Mouse (Mus musculus): ENCODE measurements at regions not wholly inside any gene's neighbourhood (a gene's known extent, or its start where the extent isn't known, plus 50 kb on each side); places are given as distances from the start of the nearest gene placed in this dataset.

DNA sequence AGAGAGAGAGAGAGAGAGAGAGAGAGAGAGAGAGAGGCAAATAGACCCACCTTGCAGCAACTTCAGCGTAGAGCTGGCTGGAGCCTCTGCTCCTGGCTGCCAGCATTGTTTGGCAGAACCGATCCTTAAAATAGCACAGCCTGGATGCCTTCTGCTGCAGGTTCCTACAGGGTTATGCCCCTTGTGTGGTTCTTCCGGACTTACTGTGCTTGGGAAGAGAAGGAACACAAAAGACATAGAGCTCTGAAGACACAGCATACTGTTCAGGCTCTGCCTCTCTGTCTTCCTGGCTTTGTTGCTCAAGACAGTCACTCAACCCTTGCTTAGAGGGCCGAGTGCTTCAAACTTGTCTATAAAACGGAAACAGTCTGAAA lies 86.2 kb upstream of the Slc25a26 start:
- H3K9ac ChIP-seq: no peak overlapping the region
- H3K4me2 ChIP-seq: no peak overlapping the region
- H3K4me3 ChIP-seq (replicated peaks): no peak overlapping the region
- H3K27me3 ChIP-seq: no peaks in the 10 kb centered on the region
- WGBS (ENCODE audit: insufficient replicate concordance): 36% methylated on average over 5 of the region's 5 CpGs
- no peaks in the 10 kb centered on the region for H3K4me1 ChIP-seq (replicated peaks)
- H3K9me3 ChIP-seq (replicated peaks): no peaks in the 10 kb centered on the region
- no peak for ATAC-seq (ENCODE audit: insufficient read depth)
- no peak overlapping the region for H3K27ac ChIP-seq (replicated peaks)
- H3K36me3 ChIP-seq (replicated peaks): no peaks in the 10 kb centered on the region

GRCm38 (mm10) chr6:94413297-94413986 lies 86.7 kb upstream of the Slc25a26 start:
- WGBS (ENCODE audit: insufficient replicate concordance): 60% methylated on average over 10 of the region's 10 CpGs
- no peak for ATAC-seq (ENCODE audit: insufficient read depth)
- Histone ChIP-seq H3K36me3 (replicated peaks) (no peaks in the 10 kb centered on the region), H3K4me2 (no peak overlapping the region), H3K27me3 (no peaks in the 10 kb centered on the region), H3K9ac (no peak overlapping the region), H3K9me3 (replicated peaks) (no peaks in the 10 kb centered on the region), H3K4me3 (replicated peaks) (no peak overlapping the region), H3K4me1 (replicated peaks) (no peaks in the 10 kb centered on the region), H3K27ac (replicated peaks) (no peak overlapping the region)

- no peaks in the 10 kb centered on the region for H3K36me3 ChIP-seq (replicated peaks)
- no peak for ATAC-seq (ENCODE audit: insufficient read depth)
- H3K9ac ChIP-seq: no peak overlapping the region
- no peaks in the 10 kb centered on the region for H3K27me3 ChIP-seq
- no peak overlapping the region for H3K4me2 ChIP-seq
- H3K4me1 ChIP-seq (replicated peaks): no peaks in the 10 kb centered on the region
- H3K9me3 ChIP-seq (replicated peaks): no peaks in the 10 kb centered on the region
- H3K4me3 ChIP-seq (replicated peaks): no peak overlapping the region
- WGBS (ENCODE audit: insufficient replicate concordance): 65% methylated on average over 7 of the region's 7 CpGs
- H3K27ac ChIP-seq (replicated peaks): no peak overlapping the region
Observed at GRCm38 (mm10) chr6:94412341-94412740, 87.8 kb upstream of the Slc25a26 start.

DNA sequence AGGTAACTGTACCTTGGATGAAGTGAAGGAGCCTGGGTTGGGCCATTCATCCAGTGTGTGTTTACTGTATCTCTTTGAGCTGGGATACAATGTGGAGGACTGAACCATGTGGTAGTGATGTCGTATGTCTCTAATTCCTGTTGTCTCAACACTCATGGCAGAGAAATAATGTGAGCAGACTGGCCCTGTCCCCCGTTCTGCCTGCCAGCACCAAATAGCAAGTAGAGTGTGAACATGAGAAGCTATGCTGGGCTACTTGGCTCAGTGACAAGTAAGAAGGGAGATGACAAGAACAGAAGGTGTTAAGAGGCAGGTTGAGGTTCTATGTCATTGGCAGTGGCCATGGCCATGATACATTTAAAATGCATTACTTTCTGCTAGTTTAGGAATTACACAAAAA lies 89.7 kb upstream of the Slc25a26 start:
- ATAC-seq (ENCODE audit: insufficient read depth): no peak
- 64% methylated on average over 2 of the region's 2 CpGs for WGBS (ENCODE audit: insufficient replicate concordance)
- Histone ChIP-seq H3K27me3 (no peaks in the 10 kb centered on the region), H3K4me1 (replicated peaks) (no peaks in the 10 kb centered on the region), H3K4me3 (replicated peaks) (no peak overlapping the region), H3K4me2 (no peak overlapping the region), H3K36me3 (replicated peaks) (no peaks in the 10 kb centered on the region), H3K27ac (replicated peaks) (no peak overlapping the region), H3K9me3 (replicated peaks) (no peaks in the 10 kb centered on the region), H3K9ac (no peak overlapping the region)

DNA sequence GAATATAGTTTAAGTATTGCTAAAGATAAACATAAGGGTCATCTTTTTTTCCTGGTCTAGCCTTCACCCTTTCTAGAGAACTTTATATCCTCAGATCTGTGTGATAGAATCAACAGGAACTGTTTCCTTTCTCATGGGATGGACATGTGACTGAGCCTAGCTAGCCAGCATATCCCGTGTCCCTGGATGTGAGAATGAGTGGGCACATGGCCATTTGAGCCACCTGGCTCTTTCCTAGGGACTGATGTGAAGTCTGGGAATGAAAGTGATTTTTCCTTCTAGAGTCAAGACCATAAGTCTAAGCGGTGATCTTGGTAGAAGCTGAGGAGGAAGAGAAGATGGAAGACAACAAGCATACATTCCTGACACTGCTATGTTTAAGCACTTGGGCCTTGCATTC lies 91.1 kb upstream of the Slc25a26 start:
- H3K4me3 ChIP-seq (replicated peaks): no peak overlapping the region
- H3K27me3 ChIP-seq: no peaks in the 10 kb centered on the region
- H3K4me1 ChIP-seq (replicated peaks): no peaks in the 10 kb centered on the region
- H3K4me2 ChIP-seq: no peak overlapping the region
- no peak overlapping the region for H3K9ac ChIP-seq
- no peaks in the 10 kb centered on the region for H3K36me3 ChIP-seq (replicated peaks)
- no peak overlapping the region for H3K27ac ChIP-seq (replicated peaks)
- ATAC-seq (ENCODE audit: insufficient read depth): no peak
- H3K9me3 ChIP-seq (replicated peaks): no peaks in the 10 kb centered on the region
- WGBS (ENCODE audit: insufficient replicate concordance): 59% methylated on average over 2 of the region's 2 CpGs

DNA sequence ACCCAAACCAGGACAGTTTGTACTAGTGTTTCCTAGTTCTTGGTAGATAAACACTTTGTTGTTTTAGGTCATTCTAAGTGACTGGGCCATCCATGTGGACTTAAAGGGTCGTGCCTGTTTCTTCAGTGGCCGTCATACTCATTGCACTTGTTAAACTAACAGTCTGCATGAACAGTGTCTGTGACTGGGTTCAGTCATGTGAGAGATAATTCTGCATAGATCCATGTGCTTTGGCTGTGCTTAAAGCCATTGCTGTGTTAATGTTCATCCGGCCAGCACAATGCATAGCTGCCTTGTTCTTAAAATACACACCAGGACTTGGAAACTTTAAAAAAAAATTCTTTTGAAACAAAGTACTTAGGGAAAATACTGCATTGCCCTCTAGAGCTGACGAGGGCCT lies 92.4 kb upstream of the Slc25a26 start:
- Histone ChIP-seq H3K4me3 (replicated peaks) (no peak overlapping the region), H3K4me2 (no peak overlapping the region), H3K27ac (replicated peaks) (no peak overlapping the region), H3K4me1 (replicated peaks) (no peaks in the 10 kb centered on the region), H3K36me3 (replicated peaks) (no peaks in the 10 kb centered on the region), H3K9me3 (replicated peaks) (no peaks in the 10 kb centered on the region), H3K9ac (no peak overlapping the region), H3K27me3 (no peaks in the 10 kb centered on the region)
- no peak for ATAC-seq (ENCODE audit: insufficient read depth)
- 53% methylated on average over 4 of the region's 4 CpGs for WGBS (ENCODE audit: insufficient replicate concordance)

GRCm38 (mm10) chr6:94405371-94406076 lies 94.6 kb upstream of the Slc25a26 start:
- H3K27me3 ChIP-seq: no peaks in the 10 kb centered on the region
- no peaks in the 10 kb centered on the region for H3K4me1 ChIP-seq (replicated peaks)
- no peaks in the 10 kb centered on the region for H3K36me3 ChIP-seq (replicated peaks)
- H3K4me2 ChIP-seq: no peak overlapping the region
- 65% methylated on average over 8 of the region's 8 CpGs for WGBS (ENCODE audit: insufficient replicate concordance)
- no peak overlapping the region for H3K27ac ChIP-seq (replicated peaks)
- no peak overlapping the region for H3K4me3 ChIP-seq (replicated peaks)
- H3K9ac ChIP-seq: no peak overlapping the region
- ATAC-seq (ENCODE audit: insufficient read depth): no peak
- H3K9me3 ChIP-seq (replicated peaks): no peaks in the 10 kb centered on the region

DNA sequence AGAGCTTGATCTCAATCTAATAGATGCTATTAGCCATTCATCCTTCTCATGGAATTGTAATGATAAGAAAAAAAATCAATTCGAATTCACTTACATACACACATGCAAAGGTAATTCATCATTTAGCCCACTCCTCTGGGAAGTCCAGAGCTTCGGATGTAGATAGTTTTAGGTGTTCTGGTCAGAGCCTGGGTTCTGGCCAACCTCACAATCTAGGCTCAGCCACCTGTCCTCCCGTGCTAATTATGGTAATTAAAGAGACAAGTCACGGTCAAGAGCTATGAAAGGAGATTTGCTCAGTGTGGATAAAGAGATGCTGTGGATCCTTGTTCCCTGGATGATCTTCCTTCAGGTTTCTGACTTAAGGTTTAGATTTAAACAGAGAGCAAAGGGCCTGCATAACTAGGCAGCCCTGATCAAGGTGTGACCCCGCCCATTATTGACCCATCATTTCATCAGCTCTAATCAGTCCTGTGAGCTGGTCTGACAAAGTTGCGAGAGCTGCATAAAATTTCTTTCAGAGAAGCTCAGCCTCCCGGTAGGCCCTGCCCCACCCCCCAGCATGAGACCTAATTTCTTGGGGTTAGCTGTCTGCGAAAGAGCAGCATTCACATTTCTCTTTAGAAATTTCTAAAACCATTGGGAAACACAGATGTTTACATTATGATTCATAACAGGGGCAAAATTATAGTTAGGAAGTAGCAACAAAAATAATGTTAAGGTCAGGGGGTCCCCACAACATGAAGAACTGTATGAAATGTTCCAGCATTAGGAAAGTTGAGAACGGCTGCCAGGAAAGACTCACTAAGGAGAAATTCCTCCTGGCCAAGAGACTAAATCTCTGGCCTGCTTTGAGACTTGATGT lies 98.3 kb upstream of the Slc25a26 start:
- WGBS (ENCODE audit: insufficient replicate concordance): 56% methylated on average over 9 of the region's 9 CpGs
- H3K4me1 ChIP-seq (replicated peaks): no peaks in the 10 kb centered on the region
- H3K9ac ChIP-seq: no peak overlapping the region
- no peak for ATAC-seq (ENCODE audit: insufficient read depth)
- H3K27me3 ChIP-seq: no peaks in the 10 kb centered on the region
- H3K36me3 ChIP-seq (replicated peaks): no peaks in the 10 kb centered on the region
- no peak overlapping the region for H3K27ac ChIP-seq (replicated peaks)
- no peak overlapping the region for H3K4me2 ChIP-seq
- H3K4me3 ChIP-seq (replicated peaks): no peak overlapping the region
- no peaks in the 10 kb centered on the region for H3K9me3 ChIP-seq (replicated peaks)

- 40% methylated on average over 14 of the region's 14 CpGs for WGBS (ENCODE audit: insufficient replicate concordance)
- H3K4me1 ChIP-seq (replicated peaks): no peaks in the 10 kb centered on the region
- no peak overlapping the region for H3K4me3 ChIP-seq (replicated peaks)
- no peaks in the 10 kb centered on the region for H3K27me3 ChIP-seq
- H3K36me3 ChIP-seq (replicated peaks): no peaks in the 10 kb centered on the region
- no peak for ATAC-seq (ENCODE audit: insufficient read depth)
- H3K9ac ChIP-seq: no peak overlapping the region
- H3K4me2 ChIP-seq: no peak overlapping the region
- H3K27ac ChIP-seq (replicated peaks): no peak overlapping the region
- H3K9me3 ChIP-seq (replicated peaks): no peaks in the 10 kb centered on the region
Observed at GRCm38 (mm10) chr6:94401061-94401591, 99.0 kb upstream of the Slc25a26 start.

DNA sequence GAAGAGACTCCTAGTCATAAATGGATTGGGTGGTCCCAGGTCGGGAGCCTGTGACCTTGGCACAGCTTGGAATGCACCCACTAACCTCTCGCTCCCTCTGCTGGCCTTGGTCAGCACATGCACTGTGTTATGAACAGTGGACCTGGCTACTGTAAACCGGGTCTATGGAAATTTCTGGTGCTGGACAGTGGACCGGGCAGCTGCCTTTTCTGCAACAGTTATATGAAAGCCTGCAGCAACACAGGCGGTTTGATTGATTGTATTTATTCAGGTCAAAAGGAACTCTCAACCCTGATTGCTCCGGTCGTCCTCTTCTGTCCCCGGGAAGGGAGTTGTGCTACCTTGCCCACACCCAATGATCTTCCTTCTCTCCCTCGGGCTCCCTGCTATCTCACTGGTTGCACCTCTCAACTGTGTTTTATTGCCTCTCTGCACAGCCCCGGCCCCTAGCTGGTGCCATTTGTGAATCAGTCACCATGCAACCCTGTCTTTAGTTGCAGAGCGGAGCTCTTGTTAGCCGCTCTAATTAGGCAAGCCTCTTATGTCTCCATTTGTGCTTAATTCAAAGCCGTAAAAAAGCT lies 99.6 kb upstream of the Slc25a26 start:
- no peaks in the 10 kb centered on the region for H3K27me3 ChIP-seq
- H3K27ac ChIP-seq (replicated peaks): no peak overlapping the region
- H3K9ac ChIP-seq: no peak overlapping the region
- no peak overlapping the region for H3K4me3 ChIP-seq (replicated peaks)
- no peaks in the 10 kb centered on the region for H3K36me3 ChIP-seq (replicated peaks)
- H3K4me2 ChIP-seq: no peak overlapping the region
- 30% methylated on average over 13 of the region's 13 CpGs for WGBS (ENCODE audit: insufficient replicate concordance)
- no peak for ATAC-seq (ENCODE audit: insufficient read depth)
- no peaks in the 10 kb centered on the region for H3K9me3 ChIP-seq (replicated peaks)
- no peaks in the 10 kb centered on the region for H3K4me1 ChIP-seq (replicated peaks)

DNA sequence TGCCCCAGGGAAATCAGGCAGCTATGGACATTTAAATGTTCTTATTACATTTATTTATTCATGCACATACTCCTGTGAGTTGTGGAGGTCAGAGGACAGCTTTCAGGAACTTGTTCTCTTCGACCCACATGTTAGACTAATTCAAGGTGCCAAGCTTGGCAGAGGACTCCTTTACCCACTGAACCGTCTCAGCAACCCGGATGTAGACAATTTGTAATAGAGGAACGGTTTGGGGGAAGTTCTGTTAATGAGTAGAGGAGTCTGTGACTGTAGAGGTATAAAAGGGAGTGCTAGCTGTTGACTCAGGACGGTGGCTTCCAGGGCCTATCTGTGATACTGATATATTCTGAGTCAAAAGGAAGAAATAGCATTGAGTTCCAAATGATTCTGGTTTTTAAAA lies 107.4 kb upstream of the Magi1 start:
- Histone ChIP-seq H3K27ac (replicated peaks) (no peak overlapping the region), H3K36me3 (replicated peaks) (no peaks in the 10 kb centered on the region), H3K9ac (no peak overlapping the region), H3K4me3 (replicated peaks) (no peak overlapping the region), H3K27me3 (no peaks in the 10 kb centered on the region), H3K4me2 (no peak overlapping the region), H3K4me1 (replicated peaks) (no peaks in the 10 kb centered on the region), H3K9me3 (replicated peaks) (no peaks in the 10 kb centered on the region)
- WGBS (ENCODE audit: insufficient replicate concordance): 15% methylated on average over 5 of the region's 5 CpGs
- no peak for ATAC-seq (ENCODE audit: insufficient read depth)
